Mouse (Mus musculus): ENCODE results near the gene Pcca.
A peak's percentile ranks its signal among the peaks of the same experiment; 100 is the strongest.

The Pcca gene

GRCm38 (mm10) chr14:122836221-122836620 is 302.1 kb downstream of the Pcca start:
- DNase-seq (ENCODE audit: low read depth) = no peak

DNA sequence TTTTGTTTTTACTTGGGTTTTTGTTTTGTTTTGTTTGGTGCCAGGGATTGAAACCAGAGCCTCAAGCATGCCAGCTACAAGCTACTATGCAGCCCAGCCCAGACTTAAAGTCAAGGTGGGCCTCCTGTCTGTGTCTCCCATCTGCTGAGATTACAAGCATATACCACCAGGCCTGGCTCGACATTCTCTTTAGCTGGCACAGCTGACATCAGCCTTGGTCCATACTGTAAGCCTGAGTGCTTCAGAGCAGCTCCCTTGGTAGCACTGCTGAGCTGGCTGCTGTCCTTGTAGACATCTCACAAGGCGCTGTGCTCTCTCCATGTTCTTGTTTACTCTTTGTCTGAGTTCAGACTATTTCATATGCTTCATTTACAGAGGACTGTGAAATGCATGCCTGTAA is 302.9 kb downstream of the Pcca start:
- DNase-seq (ENCODE audit: low read depth) = no peak

- DNase-seq (ENCODE audit: low read depth) = no peak
Observed at GRCm38 (mm10) chr14:122852506-122853057, 318.5 kb downstream of the Pcca start.

DNA sequence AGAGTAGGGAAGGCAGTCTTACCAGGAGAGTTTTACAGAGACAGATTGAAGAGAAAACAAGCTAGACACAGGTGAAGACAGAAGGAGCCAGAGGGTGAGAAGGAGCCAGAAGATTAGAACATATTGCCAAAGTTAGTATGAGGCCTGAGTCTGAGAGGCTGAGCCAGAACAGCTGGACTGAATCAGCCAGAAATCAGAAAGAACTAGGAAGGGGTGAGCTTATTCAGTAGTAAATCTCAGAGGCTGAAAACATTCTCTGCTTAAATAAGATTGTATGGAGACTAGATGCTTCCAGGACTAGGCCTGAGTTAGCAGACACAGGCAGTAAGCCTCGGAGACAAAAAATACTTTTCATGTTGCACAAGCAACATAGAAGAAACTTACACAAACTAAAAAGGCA is 325.7 kb downstream of the Pcca start:
- DNase-seq (ENCODE audit: low read depth) = no peak

DNA sequence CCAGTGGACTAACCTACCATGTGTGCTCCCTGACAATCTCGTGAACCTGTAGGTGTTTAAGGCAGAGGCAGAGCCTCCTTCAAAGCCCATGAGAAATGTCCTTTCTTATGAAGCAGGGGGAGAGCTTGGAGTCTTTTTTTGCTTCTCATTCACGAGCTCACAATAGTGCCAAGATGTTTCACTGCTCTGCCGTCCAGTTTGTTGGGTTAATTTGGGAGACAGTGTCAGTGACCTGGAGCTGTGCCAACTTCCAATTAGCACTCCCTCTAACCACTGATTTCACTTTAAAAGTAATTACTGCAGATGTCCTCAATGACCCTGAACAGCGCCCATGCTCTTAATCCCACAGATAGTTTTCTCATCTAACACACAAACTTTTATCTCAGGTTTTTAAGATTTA is 328.5 kb downstream of the Pcca start:
- no peak for DNase-seq (ENCODE audit: low read depth)

GRCm38 (mm10) chr14:122865462-122866129 is 331.5 kb downstream of the Pcca start:
- no peak for DNase-seq (ENCODE audit: low read depth)

DNA sequence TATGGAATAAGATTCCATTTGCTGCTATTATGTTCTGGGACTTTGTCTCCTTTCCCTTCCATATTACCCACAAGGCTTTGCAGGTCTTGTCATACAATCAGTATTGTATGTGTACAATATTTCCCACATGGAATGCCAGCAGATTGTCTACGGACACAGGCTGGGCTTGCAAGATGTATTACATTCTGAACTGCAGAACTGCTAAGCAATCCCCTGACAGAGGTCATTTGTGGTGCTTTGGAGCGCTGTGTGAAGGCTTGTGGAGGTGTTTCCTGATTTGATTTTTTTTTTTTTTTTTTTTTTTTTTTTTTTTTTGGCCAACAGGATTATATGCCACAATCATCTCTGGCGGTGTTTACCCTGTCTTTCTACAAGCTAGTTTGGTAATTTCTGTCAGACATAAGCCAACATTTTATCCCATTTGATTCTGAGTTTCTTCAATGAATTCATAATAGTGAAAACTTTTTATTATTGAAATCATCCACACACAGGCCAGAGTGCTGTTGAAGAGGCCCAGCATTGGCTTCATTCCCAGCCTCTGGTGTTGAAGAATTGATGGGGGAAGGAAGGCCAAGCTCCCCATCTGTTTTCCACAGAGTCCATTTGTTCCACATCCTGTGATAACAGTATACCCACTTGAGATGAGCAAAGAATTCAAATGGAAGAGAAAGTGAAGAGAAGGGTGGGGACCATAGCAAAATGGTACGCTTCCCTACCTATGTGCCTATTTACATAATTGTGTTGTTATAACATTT is 333.6 kb downstream of the Pcca start:
- no peak for DNase-seq (ENCODE audit: low read depth)

DNA sequence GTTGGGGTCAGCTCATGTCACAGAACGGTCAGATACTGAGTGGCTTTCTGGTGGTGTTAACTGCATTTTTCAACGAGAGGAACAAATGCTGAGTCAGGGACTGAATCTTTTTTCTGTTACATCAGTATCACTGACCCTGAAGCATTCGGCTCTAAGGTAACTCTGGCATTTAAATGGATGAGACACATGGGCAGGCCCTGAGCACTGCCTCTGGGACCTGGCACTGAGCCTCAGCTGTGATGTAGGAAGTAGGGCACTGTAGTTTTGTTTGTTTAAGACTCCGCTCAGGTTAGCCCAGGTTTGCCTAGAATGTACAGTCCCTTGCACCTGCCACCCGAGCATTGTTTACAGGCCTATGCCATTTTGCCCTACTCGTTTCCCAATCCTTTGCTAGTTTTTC is 335.7 kb downstream of the Pcca start:
- no peak for DNase-seq (ENCODE audit: low read depth)

DNA sequence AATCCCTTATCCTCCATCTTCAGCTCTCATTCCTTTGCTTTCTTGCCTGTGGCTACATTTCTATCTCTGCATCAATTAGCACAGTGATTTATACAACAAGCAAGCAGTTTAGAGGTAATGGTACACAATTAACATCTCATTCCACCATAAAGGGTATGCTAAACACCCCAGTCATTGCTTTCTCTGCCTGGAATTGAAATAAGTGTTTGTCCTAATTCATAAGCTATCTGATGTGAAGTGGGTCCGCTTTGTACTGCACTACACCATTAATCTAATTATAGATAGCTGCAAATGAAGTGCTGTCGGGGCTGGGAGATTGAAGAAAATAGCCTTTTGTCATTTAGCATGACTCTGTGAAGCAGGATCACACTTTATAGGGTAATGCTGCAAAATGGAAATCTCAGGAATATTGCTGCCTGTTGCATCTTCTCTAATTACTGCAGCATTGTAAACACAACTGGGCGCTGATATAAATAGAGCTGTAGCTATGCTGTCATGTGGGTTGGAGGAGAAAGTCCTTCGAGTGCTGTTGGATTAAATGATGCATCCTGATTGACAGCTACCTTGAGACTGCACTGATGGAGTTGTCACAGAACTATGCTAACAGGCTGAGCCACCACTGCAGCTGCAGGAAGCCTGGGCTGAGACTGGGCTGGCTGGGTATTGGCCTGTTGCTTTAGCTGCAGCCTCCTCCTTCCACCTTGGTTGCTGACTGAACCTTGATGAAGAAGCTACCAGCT is 337.9 kb downstream of the Pcca start:
- DNase-seq (ENCODE audit: low read depth) = no peak

DNA sequence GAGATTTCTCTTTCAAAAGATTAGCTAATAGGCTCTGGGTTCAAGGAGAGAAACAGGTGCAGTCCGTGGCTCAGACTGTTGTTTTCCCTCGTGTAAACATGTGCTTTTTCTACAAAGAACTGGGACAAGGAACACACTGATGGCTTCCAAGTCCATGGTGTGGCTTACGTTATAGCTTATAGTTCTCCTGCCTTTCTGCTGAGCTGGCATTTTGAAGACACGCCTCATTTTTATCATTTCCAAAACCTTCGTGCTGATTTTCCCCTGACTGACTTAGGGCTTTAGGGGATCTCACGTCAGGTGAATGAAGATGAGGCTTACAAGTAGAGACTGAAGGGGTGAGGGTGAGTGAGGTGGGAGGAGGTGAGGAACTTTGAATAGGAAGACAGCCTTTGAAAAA is 338.5 kb downstream of the Pcca start:
- no peak for DNase-seq (ENCODE audit: low read depth)

- no peak for DNase-seq (ENCODE audit: low read depth)
Observed at GRCm38 (mm10) chr14:122875056-122875455, 340.9 kb downstream of the Pcca start.

DNA sequence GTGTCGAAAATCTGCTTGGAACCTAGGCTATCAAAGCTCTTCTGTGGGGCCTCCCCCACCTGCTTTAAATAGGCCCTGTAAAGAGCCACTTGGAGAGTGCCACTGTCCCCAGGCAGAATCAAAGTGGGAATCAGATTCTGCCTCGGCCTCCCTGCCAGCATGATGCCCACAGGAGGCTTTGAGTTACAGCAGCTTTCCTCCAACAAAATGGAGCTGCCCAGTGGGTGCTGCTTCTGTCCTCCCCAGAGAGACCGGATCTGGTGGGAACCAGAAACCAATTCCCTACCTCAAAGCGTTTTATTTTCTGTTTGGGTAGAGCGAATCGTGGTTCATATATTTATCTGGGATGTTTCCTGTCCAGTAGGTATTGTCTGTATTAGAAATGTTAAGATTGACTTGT is 341.5 kb downstream of the Pcca start:
- no peak for DNase-seq (ENCODE audit: low read depth)

DNA sequence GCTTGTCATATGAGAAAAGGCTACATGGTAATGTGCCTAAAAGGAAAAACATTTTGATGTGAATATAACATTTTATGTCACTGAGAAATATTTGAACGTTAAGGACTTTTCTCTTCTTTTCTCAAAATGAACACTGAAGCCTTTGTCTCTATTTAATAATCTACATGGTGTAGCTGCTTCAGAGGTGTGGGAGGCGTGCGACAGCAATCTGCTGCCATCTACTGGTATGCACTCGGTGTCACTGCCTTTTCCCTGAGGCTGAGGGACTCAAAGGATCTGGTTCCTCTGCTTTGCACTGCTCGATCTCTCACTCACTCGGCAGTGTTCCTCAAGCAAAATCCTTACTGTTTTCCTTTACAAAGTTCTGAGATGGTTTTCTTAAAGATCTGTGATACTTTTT is 342.0 kb downstream of the Pcca start:
- peak; percentile 41 for DNase-seq (ENCODE audit: low read depth)

GRCm38 (mm10) chr14:122876723-122877122 is 342.6 kb downstream of the Pcca start:
- DNase-seq (ENCODE audit: low read depth) = no peak

GRCm38 (mm10) chr14:122877787-122878186 is 343.7 kb downstream of the Pcca start:
- DNase-seq (ENCODE audit: low read depth) = no peak

GRCm38 (mm10) chr14:122880291-122880690 is 346.2 kb downstream of the Pcca start:
- no peak for DNase-seq (ENCODE audit: low read depth)

DNA sequence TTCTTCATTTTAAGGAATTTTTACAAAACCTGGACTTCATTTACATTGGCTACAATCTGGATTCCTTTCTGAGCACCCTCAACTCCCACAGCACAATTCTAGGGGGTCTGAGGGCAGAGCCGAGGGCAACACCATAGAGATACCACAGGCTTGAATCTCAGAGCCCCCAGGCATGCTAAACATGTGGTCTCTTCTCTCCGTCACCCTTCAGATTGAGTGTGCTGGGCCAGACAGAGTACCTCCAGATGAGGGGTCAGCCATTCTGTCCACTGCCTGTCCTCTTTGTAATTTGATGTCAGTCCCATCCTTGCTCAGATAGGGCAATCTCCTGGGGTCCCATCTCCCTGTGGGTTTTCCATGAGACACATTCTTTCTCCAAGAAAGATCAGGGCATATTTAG is 347.6 kb downstream of the Pcca start:
- no peak for DNase-seq (ENCODE audit: low read depth)

DNA sequence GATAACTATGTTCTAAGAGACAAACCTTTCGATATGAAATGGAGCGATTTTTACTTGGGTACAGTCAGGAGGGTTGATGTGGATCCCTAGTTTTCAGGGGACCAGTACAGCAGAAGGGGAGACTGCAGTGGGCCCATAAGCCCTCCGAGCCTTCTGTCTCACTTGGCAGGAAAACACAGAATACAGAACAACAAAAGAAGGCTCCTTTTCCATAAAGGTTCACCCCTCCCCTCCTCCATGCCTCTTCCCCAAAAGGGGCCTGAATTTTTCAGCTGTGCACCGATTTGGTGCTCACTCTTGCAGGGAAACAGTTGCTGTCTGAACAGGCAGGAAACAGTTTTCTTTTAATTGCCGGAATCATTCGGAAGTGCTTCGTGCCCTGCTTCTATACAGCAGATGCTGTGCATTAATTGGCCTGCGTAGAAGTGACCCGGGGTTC is 348.1 kb downstream of the Pcca start:
- DNase-seq (ENCODE audit: low read depth) = no peak

DNA sequence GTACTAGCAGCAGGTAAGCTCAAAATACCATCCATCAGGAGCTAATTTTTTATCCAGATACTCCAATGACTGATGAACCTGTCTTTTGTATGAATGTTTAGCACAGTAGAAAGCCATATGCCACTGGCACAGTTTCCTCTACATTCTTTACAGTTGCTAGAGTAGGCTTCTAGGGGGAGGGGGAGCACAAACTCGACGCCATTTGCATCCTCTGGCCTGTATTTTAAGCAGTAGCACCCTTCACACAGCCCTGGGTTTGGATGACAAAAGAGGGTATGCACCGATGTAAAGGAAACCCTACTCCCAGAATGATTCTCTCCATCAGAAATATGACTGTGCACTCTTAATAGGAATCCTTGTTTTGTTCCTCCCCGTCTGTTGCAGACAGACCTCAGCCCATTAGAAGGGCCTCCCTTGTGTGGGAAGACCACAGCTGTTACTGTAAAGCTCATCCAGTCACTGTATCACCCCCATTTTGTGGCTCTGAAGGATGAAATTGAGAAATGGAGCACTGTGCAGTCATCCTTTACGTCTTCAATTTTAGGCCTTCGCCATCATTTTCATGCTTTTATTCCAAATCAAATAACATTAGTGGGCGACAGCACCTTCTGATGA is 348.8 kb downstream of the Pcca start:
- DNase-seq (ENCODE audit: low read depth) = no peak

GRCm38 (mm10) chr14:122883410-122883806 is 349.3 kb downstream of the Pcca start:
- DNase-seq (ENCODE audit: low read depth) = no peak

GRCm38 (mm10) chr14:122883821-122884584 is 349.9 kb downstream of the Pcca start:
- DNase-seq (ENCODE audit: low read depth) = no peak

GRCm38 (mm10) chr14:122885893-122886292 is 351.8 kb downstream of the Pcca start:
- no peak for DNase-seq (ENCODE audit: low read depth)

Data from c-Kit-positive CD71-negative TER-119-negative erythroid progenitor cells, embryonic 14.5 days (primary cell).